Mouse (Mus musculus) ES-E14 (cell line): ENCODE measurements at regions not wholly inside any gene's neighbourhood (a gene's known extent, or its start where the extent isn't known, plus 50 kb on each side); places are given as distances from the start of the nearest gene placed in this dataset.

ENCODE experiments used
- CHD2 ChIP-seq: IDR thresholded peaks from 2 replicates; pipeline ENCODE4 v1.6.1; 2014; ENCODE audit warnings: mild to moderate bottlenecking, low read depth, low read length, inconsistent platforms
- HCFC1 ChIP-seq: IDR thresholded peaks from 2 replicates; pipeline ENCODE4 v1.6.1; 2012; ENCODE audit warnings: low read length, inconsistent platforms, borderline replicate concordance; ENCODE audit not compliant: insufficient read depth

DNA sequence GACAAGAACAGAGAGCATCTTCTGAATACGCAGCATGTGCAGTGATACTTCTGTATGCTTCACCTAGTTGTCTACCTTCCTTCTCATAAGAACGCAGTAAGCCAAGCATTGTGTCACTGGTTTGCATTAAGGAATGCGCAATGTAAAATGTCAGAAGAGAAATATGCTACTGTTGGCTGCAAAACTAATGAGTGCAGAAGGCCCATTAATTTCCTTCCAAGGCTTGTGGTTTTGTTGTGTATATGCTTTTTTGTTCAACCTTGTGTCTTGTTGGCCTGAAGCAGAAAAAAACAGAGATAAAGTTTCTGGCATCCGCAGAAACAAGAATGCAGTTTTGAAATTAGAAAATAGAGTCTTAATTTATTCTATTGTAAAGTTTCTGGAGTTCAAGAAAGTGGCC, 261.5 kb downstream of the Gpr37 start:
- TF ChIP-seq CHD2 (no peak), HCFC1 (no peak)
